Mouse (Mus musculus) liver (tissue): Measurements from ENCODE around the gene Cpne2.
A peak's percentile ranks its signal among the peaks of the same experiment; 100 is the strongest.

ENCODE experiments used
- DNase-seq: peaks from one replicate; pipeline ENCODE4 v3.0.0-alpha.2; 2020; ENCODE audit warnings: mixed read lengths

Cpne2 gene

DNA sequence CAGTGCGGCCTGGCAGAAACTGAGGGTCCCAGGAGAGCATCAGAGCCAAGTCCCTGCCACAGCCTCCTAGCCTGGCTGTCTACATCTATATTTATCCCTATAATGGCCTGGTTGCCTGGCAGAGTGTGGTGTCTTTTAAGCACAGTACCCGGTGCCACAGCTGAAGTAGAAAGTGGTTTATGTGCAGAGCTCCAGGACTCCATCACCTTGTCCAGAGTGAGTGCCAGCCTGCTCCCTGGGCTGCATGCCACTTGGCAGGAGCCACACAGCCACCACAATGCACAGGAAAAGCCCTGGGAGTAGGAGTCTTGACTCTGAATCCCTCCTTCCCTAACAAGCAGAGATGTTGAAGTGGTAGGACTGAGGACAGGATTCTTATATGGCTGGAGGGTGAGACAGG is 4.7 kb downstream of the Cpne2 start:
- no peak for DNase-seq

DNA sequence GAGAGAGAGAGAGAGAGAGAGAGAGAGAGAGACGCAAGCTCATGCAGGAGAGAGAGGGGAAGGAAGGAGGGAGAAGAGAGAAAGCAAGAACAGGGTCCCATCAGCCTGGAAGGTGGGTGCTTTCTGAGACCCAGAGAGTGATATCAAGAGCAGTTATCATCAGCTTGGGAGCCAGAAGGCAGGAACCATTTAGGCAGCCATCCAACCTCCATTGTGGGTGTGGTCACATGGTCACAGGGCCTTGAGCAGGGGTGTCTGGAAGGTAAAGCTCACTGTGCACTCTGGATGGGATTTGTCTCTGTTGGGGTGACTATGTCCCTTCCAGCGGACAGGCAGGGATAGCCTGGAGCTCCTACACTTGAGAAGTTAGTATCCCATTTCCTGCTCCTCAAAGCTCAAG is 7.2 kb downstream of the Cpne2 start:
- DNase-seq, result no peak

DNA sequence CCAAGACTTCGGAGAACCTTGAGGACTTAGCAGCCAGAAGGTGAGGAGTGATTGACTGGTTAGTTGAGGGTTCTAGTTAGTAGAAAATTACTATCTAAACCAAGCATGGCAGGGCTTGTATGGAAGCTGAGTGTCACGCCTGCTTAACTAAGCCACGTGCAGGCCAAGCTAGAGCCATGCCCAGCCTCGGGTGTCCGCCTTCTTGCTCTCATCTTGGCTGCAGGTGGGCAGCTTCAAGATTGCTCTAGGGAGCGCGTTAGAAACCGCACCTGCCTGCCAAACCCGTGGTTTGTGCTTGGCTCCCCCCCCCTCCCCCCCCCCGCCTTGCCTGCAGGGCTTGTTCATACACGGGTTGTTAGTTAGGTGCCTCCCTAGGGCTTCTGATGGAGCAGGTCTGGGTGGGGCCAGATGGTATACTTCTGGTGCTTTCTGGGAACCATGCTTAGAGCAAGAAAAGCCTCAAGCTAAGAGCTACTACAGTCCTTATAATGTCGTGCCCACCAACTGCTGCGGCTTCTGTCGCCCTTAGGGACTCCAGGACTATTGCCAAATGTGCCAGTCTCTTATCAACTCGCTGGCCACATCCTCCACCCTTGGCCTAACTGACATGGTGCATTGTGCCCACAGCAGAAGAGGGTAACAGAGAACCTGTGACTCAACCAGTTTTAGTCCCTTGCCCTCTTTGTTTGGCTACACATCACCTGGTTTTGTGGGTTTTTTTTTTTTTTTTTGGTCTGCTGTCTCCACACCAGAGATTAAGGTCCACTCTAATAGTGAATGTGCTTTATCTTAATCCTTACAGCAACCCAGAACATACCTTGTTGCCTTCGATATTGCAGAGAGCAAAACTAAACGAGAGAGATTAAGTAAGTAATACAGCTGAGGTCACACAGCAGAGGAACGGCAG is 8.4 kb downstream of the Cpne2 start:
- no peak for DNase-seq

DNA sequence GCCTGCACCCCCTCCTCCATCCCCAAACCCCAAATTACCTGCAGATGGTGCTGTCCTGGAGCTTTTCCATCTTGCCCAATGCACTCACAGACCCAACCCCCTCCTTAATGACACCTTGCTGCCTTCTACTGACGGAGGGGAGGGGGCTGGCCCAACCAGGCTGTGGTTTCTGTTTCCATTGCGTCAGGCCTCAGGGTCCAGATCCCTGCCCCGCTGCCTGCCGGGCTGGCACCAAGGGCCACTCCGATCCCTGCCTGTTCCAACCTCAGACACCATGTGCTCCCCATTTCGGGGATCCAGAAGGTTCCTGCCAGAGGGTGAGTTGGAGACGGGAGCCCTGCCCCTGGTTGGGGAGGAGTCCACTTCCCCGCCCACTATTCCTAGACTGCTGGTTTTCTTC is 11.2 kb downstream of the Cpne2 start:
- DNase-seq, result no peak

DNA sequence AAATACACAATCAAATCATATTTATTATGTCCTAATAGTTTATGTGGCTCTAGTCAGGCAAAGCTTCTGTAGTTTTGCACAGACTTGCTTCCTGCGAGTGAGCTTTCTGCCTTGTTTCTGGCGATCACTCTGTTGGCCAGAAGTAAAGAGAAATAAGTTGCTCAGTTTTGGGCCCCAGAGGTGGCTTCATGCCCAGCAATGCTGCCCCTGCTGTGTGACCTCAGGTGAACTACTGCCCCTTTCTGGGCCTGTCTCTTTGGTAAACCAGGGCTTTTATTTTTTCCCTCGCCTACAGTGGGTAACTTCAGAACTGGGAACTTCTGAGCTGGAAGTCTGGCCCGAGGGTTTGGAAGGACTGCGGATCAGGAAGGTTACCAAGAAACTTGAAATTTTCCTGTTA is 16.3 kb downstream of the Cpne2 start:
- no peak for DNase-seq

DNA sequence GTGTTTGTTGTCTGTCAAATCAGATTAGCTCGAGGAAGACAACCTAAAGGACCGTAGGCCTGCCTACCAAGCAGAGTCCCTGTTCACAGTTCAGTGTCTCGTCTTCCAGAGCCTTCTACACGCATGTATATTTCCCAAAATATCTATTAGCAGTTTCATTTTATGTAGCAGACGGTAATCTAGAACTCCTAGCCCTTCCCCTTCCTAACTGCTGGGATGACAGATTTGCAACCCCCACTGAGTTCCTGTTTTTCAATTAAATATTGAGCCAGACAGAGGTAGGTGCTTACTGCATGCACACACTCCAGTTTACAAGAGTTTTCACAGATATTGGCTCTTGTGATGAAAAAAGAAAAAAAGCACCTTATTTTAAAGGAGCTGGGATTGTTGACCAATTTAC is 16.7 kb downstream of the Cpne2 start:
- DNase-seq, result no peak

DNA sequence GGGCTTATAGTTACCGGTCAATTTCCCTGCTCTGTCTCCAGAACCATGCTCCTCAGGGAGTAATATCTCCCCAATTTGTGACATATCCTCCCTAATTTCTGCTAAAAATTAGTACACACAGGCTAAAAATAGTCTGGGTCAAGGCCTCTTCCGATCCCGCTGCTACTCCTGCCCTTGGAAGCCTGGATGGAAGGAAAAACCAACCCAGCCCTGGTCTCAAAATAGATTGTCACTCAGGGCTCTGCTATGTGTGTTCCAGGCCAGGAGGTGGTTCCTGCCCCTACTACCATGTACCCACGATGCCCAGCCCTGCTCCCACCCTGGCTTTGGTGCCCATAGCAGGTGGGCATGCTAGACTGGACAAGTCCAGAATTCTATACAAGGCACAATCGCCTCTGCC is 17.2 kb downstream of the Cpne2 start:
- no peak for DNase-seq

DNA sequence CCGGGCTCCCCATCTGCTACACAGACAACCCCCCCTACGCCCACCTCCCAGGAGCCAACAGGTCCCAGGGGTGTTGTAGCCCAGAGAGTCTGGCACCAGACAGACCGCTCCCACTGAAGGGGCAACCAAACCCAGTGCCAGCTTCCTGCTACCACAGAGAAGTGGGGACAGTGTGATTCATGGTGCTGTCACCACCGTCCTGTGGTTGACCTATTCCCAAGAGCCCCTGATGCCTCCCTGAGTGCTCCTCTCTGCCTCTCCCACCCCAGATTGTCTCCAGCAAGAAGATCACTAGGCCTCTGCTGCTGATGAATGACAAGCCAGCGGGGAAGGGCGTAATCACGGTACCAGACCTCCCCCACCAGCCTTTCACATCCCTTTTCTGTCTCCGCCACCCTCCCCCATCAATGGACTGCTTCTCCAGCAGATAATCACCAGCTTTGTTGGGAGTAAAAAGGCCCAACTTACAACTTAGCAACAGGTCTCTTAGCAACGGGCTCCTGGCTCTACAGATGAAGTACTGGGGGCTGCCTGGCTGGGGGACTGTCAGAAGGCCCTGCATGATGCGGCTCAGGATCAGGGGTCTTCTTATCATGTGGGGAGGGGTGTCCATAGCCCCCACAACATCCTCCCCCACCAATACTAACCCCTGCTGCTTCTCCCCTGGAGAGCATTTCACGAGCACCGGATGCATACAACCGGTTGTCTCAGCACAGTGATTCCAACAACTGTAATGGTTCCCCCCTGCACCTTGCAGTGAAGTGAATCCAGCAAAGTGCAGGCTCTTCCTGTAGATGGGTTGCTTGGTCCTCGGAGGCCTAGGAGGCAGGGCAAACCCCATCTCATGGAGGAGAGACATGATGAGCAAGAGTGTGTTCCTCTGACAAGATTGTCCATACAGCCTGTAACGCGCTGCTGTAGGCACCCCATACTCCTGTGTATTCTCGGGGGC is 19.0 kb downstream of the Cpne2 start:
- peak; percentile 12 for DNase-seq

DNA sequence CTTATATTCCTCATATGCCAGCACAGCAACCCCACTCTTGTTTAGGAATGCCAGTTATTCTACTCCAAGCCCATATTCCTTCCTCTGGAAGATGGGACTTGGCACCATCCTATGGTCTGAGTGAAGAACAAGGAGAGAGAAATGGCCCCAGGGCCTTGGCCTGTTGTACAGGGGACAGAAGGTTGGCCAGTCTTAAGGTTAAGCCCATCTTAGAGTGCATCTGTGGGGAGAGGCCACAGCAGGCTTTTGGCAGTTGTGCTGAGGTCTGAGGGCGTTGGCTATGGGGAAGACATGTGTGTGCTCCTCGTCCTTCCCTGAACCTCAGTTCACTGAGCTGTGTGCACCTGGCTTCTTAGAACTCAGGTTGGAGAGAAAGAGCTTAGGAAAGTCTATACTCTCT is 19.9 kb downstream of the Cpne2 start:
- DNase-seq, result no peak

DNA sequence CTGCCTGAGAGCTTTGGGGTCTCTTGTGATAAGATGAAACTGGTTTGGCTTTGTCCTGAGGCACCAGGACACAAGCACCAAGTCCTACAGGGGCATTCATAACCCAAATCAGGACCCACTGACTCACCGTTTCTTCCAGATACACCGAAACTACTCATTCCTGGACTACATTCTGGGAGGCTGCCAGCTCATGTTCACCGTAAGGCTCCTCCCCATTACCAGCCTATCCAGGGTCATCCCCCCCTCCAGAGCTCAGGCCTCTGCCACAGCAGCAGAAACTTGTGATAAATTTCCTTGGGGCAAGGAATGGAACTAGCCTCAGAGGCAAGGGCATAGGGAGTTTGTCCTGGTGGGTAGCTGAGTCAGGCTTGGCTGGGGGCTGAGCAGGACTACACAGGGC is 24.5 kb downstream of the Cpne2 start:
- no peak for DNase-seq

DNA sequence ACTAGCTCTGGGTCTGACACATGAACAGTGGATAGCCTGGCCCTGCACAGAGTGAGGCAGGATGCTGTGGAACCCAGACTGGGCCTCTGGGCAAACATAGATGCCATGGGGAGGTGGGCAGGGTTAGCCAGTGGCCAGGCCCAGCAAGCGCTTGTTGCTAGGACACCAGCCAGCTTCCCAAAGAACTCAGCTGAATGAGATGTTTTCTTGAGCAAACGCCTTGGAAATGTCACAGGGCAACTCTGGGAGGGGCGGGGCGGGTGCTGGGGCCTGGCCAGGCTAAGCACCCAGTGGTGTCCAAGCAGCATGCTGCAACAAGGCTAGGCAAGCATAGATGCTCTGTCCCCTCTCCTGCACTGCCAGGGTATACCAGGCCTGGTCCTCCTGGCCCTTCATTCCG is 28.5 kb downstream of the Cpne2 start:
- no peak for DNase-seq

DNA sequence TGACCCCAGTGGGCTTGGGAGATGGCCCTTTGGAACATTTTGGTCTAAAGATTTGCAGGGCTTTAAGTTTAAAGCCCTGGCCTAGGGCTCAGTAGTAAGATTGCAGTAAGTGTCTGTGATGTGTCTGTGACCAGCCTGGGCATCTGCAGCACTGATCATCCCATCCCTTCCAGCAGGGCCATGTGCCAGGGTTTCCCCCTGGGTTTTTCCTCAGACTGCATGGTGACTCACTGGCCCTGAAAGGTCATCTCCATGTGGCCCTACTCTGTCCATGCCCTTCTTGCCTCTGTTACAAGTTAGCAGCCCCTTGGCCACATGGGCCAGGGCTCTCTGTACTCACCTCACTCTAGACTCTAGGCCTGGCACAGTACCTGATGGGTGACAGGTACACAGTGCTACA is 31.6 kb downstream of the Cpne2 start:
- no peak for DNase-seq

DNA sequence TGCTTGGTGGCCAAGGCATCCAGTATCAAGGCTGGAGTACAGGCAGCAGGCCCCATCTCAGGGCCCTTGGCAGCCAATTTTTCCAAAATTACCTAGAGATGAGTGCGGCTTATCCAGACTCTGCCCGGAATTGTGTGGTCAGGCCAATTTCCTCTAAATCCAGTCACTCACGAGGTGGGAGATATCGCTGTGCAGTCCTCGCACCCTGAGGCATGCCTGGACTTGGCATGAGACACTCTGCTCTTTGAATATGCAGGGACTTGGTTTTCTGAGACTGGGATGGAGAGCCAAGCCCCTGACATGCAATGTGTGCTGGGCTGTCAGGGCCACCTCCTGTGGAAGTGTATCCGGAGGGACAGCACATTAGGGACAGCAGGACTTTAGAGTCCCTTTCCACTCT is 33.2 kb downstream of the Cpne2 start:
- DNase-seq, result no peak

DNA sequence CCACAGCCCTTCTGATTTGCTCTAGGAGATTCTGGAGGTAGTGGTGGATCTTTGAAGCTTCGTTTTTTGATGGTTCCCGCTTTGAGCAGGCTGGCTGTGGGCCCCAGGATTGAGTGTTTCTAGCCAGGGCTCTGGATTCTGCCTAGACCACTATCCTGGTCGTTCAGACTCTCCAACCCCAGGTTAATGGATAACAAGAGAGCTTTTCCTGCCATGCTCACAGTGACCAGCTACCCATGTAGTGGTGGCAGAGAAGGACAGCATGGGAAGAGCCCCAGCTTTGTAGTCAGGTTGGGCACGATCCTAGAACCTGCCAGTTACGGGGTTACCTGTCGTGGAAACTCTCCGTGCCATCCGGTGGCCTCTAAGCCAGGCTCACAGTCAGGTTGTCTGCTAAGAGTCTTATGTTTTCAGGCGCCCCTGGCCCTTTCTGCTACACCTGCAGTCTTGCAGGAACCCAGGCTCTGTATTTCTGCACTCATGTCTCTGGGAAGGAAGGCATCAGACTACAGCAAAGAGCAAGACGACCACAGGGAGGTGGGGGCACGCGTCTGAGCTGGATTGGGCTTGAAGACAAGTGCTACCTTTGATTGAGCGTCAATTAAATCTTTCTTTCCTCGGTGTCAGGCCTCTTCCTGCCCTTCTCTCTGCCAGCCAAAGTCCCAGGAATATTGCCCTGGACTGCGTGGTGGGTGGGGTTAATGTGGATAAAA is 33.8 kb downstream of the Cpne2 start:
- DNase-seq, result no peak

DNA sequence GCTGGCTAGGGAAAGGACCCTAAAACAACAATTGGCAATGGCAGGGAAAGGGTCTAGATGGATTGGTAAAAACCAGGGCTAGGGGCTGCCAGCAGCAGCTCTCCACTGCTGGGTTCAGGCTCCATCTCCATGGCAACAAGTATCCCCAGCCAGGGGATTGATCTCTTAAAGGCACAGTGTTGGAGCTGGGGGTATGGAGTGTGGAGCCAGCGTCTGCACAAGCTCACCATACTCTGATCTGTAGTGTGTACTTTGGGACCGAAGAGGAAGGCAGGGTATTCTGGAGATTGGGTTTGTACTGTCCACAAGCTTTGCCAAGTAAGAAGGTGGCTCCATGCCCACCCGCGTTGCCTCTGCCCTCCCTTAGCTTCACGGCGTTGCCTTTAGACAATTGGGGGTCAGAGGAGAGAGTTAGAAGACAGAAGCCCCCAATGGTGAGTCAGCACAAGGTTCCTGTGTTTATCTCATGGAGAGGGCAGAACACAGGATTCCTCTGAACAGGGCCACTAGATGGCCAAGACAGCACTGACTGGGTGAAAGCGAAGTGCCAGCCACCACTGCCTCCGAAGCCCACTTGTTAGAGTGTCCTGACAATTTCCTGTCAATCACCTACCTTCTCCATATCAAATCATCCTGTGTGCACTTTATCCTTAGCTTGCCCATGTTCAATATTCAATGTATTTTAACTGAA is 34.5 kb downstream of the Cpne2 start:
- DNase-seq, result no peak

DNA sequence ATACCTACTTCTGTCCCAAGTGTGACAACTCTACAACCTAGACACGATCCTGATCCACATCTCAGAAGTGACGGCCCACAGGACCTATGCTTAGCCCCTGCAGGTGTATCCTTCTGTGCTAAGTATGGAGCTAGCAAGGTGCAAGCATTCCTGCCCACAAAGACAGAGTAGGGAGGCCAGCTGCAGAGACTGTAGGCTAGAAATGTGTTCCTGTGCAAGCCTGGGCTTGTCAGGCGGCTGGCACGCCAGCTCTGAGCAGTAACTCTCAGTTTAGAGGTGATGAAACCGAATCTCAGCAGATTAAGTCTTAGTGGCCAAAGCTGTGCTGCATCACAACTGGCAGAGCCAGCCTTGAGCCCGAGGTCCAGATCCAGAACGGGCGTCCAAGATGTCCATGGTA is 35.3 kb downstream of the Cpne2 start:
- DNase-seq, result no peak

DNA sequence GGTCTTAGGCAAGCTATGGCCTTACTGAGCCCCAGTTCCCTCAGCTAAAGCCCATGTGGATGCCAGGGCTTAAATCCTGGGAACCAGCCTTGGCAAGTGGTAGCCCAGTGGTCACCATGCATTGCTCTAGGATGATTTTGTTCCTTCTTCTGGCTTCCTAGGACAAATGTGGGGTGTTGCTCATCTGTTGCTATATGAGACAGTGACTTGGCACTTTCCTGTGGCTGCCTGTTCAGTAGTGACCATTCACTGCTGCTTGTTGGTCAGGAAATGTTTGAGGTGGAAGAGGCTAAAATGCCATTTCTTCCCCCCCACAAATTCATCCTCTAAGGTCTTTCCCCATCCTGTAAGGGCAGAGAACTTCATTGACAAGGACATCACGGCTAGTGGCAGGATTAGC is 36.6 kb downstream of the Cpne2 start:
- DNase-seq, result no peak

DNA sequence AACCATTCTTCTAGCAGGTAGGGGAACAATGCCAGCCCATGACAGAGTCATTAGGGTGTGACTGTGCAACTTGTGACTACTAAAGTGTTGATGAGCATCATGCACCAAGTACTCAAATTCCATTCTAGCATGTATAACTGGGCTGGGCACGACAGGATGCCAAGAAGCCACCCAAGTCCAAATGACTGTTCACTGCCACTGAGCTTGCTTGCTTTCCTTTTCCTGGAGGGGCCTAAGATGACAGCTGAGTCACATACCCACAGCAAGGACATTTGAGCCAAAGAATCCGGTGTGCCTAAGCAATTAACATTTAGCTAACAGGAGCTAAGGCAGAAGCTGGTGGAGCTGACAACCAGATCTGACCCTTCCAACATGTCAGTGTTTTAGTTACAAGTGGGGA is 39.1 kb downstream of the Cpne2 start:
- no peak for DNase-seq

DNA sequence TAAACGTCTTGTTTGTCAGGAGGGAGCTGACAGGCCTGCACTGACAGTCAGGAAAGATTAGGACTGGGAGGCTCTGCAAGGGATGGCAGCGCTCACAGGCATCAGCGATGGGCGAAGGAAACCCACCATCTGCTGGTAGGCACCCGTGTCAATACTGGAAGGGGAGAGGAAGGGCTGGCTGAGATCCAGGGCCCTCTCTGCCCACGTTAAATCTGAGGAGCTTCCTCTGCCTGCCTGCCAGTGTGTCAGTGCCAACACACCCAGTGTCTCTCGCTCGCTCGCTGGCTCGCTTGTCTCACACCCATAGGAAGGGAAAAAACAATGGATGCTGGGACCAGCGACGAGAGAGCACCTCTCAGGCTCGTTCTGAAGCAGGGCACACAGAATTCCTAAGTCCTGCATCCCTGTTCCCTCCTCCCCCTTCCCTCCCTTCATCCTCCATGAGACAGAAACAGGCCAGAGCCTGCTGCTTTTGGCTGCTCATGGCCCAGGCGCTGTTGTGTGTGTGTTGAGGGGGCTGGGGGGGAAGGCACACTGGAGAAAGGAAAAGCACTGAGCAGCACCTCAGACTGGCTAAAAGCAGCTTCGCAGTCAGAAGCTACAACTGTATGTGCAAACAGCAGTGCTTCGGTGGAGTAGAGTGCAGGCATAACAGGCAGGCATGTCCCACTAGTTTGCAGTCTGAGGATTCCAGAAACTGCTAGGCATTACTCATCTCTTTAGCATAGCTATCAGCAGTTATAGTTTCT is 41.5 kb downstream of the Cpne2 start:
- no peak for DNase-seq

DNA sequence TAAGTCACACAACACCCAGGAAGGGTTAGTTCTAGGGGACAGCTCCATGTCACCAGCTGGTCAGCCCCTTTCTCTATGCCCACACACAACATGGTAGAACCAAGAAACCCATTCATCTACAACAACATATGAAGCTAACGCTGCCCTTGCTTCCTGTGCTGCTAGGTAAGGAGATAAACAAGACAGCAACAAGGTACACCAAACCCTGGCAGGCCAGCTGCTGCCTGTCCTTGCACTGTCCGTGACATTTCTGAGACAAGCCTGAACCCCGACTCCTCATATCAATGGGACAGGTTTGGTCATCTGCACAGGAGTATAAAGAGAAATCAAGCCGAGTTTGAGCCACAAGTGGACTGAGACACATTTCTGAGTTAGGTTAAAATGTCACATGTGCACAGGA is 42.4 kb downstream of the Cpne2 start:
- DNase-seq, result no peak

DNA sequence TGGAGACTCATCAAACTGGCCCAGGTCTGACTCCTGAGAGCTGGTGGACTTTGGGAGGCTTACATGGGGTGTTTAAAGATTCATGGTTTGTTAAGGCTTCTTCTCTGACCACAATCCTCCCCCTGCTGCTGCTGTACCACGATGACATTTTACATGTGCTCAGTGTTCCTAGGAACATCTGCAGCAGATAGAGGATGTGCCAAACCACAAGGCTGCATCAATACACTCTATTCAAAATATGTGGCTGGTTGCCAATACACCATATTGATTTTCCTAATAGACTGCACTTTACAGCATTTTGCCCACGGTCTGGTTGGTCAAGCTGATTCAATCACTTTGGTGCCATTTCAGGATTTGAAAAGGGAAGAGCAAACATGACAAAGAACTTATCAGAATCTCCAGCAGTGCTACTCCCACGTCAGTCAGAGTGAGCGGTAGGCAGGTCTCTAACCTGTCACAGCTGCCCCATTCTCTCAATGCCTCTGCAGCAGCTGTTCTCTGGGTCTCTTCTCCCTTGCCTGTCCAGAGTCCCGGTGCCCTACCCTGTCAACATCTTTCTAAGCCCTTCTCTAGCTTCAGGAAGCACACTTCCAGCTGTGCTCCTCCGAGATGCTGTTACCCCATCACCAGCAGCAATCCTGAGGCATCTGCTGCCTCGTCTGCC is 49.2 kb downstream of the Cpne2 start:
- DNase-seq, result no peak
